Mouse (Mus musculus) embryonic fibroblast, embryonic 13.5 days (primary cell): ENCODE measurements around the gene Vmn2r117.

Experiments used
- CTCF ChIP-seq: IDR thresholded peaks from 2 replicates; pipeline ENCODE4 v1.5.1; 2011; ENCODE audit warnings: mild to moderate bottlenecking, control low read depth, low read length, moderate library complexity, borderline replicate concordance; ENCODE audit not compliant: insufficient read depth
- POLR2A ChIP-seq: IDR thresholded peaks from 2 replicates; pipeline ENCODE4 v1.6.1; 2011; ENCODE audit warnings: low read depth, mild to moderate bottlenecking, control low read depth, low read length, moderate library complexity

GRCm38 (mm10) chr17:23433150-23433679 is 46.3 kb downstream of the Vmn2r117 start:
- TF ChIP-seq CTCF = no peak
- no peak for TF ChIP-seq POLR2A
